Mouse (Mus musculus): ENCODE data around the gene Nlgn1.
A peak's percentile ranks its signal among the peaks of the same experiment; 100 is the strongest.

The Nlgn1 gene

GRCm38 (mm10) chr3:26201410-26201809, 130.8 kb downstream of the Nlgn1 start:
- no peak for DNase-seq (ENCODE audit: low spot score)

- DNase-seq (ENCODE audit: low spot score) = no peak
Measured at GRCm38 (mm10) chr3:26194970-26195369, 137.3 kb downstream of the Nlgn1 start.

GRCm38 (mm10) chr3:26181013-26181412, 151.2 kb downstream of the Nlgn1 start:
- no peak for DNase-seq (ENCODE audit: low spot score)

- no peak for DNase-seq (ENCODE audit: low spot score)
Measured at GRCm38 (mm10) chr3:26175371-26175770, 156.9 kb downstream of the Nlgn1 start.

GRCm38 (mm10) chr3:26174257-26174656, 158.0 kb downstream of the Nlgn1 start:
- DNase-seq (ENCODE audit: low spot score) = no peak

GRCm38 (mm10) chr3:26173613-26174012, 158.6 kb downstream of the Nlgn1 start:
- no peak for DNase-seq (ENCODE audit: low spot score)

GRCm38 (mm10) chr3:26166711-26167110, 165.5 kb downstream of the Nlgn1 start:
- no peak for DNase-seq (ENCODE audit: low spot score)

GRCm38 (mm10) chr3:26153782-26154181, 178.5 kb downstream of the Nlgn1 start:
- peak; percentile 78 for DNase-seq (ENCODE audit: low spot score)

- DNase-seq (ENCODE audit: low spot score) = peak; percentile 66
Measured at GRCm38 (mm10) chr3:26153036-26153741, 179.1 kb downstream of the Nlgn1 start.

GRCm38 (mm10) chr3:26152510-26153035, 179.7 kb downstream of the Nlgn1 start:
- peak; percentile 32 for DNase-seq (ENCODE audit: low spot score)

GRCm38 (mm10) chr3:26151351-26152020, 180.8 kb downstream of the Nlgn1 start:
- DNase-seq (ENCODE audit: low spot score) = peak; percentile 20

- peak; percentile 18 for DNase-seq (ENCODE audit: low spot score)
Measured at GRCm38 (mm10) chr3:26146174-26146573, 186.1 kb downstream of the Nlgn1 start.

GRCm38 (mm10) chr3:26145441-26145840, 186.8 kb downstream of the Nlgn1 start:
- no peak for DNase-seq (ENCODE audit: low spot score)

GRCm38 (mm10) chr3:26141590-26141989, 190.7 kb downstream of the Nlgn1 start:
- no peak for DNase-seq (ENCODE audit: low spot score)

GRCm38 (mm10) chr3:26134839-26135651, 197.2 kb downstream of the Nlgn1 start:
- DNase-seq (ENCODE audit: low spot score) = no peak

- DNase-seq (ENCODE audit: low spot score) = no peak
Measured at GRCm38 (mm10) chr3:26130919-26131318, 201.3 kb downstream of the Nlgn1 start.

GRCm38 (mm10) chr3:26129455-26129854, 202.8 kb downstream of the Nlgn1 start:
- no peak for DNase-seq (ENCODE audit: low spot score)

- no peak for DNase-seq (ENCODE audit: low spot score)
Measured at GRCm38 (mm10) chr3:26117071-26117470, 215.2 kb downstream of the Nlgn1 start.

GRCm38 (mm10) chr3:26106361-26106760, 225.9 kb downstream of the Nlgn1 start:
- no peak for DNase-seq (ENCODE audit: low spot score)

GRCm38 (mm10) chr3:26105528-26105927, 226.7 kb downstream of the Nlgn1 start:
- DNase-seq (ENCODE audit: low spot score) = no peak

- DNase-seq (ENCODE audit: low spot score) = no peak
Measured at GRCm38 (mm10) chr3:26102271-26102670, 230.0 kb downstream of the Nlgn1 start.

- DNase-seq (ENCODE audit: low spot score) = peak; percentile 41
Measured at GRCm38 (mm10) chr3:26095551-26095950, 236.7 kb downstream of the Nlgn1 start.

Data from embryo, embryonic 10 days (tissue).